Mouse (Mus musculus) MEL (cell line): ENCODE measurements around the gene Retnlb. TPM values are rescaled to one million over a fixed set of nuclear protein-coding genes. Genes with fewer than 3 reads are reported as not detected.
"Not testable (repeated sequence)": the region's sequence is repeated elsewhere in the genome, so short reads cannot be mapped to it uniquely, and the experiment has no call there.

Experiments
- DNase-seq: peaks from one replicate; pipeline ENCODE4 v3.0.0; 2011; ENCODE audit warnings: low read depth, low spot score
- H3K27ac ChIP-seq: 2 replicates; pipeline ENCODE4 v1.5.1; 2012; ENCODE audit warnings: low read depth, mild to moderate bottlenecking, control low read depth, low read length, moderate library complexity; ENCODE audit not compliant: control insufficient read depth
- H3K27me3 ChIP-seq, 2 experiments: fragments of 150-350 bp in 1 of 2; sonication (generic) in 1 of 2; 2 replicates each; pipeline ENCODE4 v1.6.1; 2012; ENCODE audit warnings: low read length in 2 of 2, mild to moderate bottlenecking in 2 of 2, improper control_type of control experiment in 1 of 2, moderate library complexity in 1 of 2; ENCODE audit not compliant: insufficient read depth in 2 of 2, control insufficient read depth in 1 of 2
- H3K36me3 ChIP-seq, 2 experiments: 2 replicates each; pipeline ENCODE4 v1.6.1; 2012 to 2014; ENCODE audit warnings: low read length in 2 of 2, improper control_type of control experiment in 1 of 2, inconsistent platforms in 1 of 2, mild to moderate bottlenecking in 1 of 2; ENCODE audit not compliant: insufficient read depth in 2 of 2, control insufficient read depth in 1 of 2
- H3K4me1 ChIP-seq, 2 experiments: fragments of 150-350 bp in 1 of 2; sonication (generic) in 1 of 2; 2 replicates each; pipeline ENCODE4 v1.6.1; 2012; ENCODE audit warnings: low read length in 2 of 2, improper control_type of control experiment in 1 of 2, mild to moderate bottlenecking in 1 of 2; ENCODE audit not compliant: insufficient read depth in 2 of 2, control insufficient read depth in 1 of 2
- H3K4me3 ChIP-seq, 2 experiments: fragments of 150-350 bp in 1 of 2; sonication (generic) in 1 of 2; 2 replicates each; pipeline ENCODE4 v1.5.1; 2012; ENCODE audit warnings: low read depth in 2 of 2, low read length in 2 of 2, mild to moderate bottlenecking in 2 of 2, moderate library complexity in 2 of 2, control low read depth in 1 of 2, improper control_type of control experiment in 1 of 2; ENCODE audit not compliant: control insufficient read depth in 1 of 2, insufficient read depth in 1 of 2
- H3K79me2 ChIP-seq: 2 replicates; pipeline ENCODE4 v1.6.1; 2012; ENCODE audit warnings: mild to moderate bottlenecking, low read length, moderate library complexity; ENCODE audit not compliant: control insufficient read depth, poor library complexity, insufficient read depth
- H3K9ac ChIP-seq: 2 replicates; pipeline ENCODE4 v1.6.1; 2012; ENCODE audit warnings: low read depth, mild to moderate bottlenecking, control low read depth, low read length, moderate library complexity; ENCODE audit not compliant: control insufficient read depth, poor library complexity, severe bottlenecking
- H3K9me3 ChIP-seq: fragments of 150-350 bp; sonication (generic); replicated peaks from 2 replicates; pipeline ENCODE4 v1.6.1; 2012; ENCODE audit warnings: mild to moderate bottlenecking, low read length, improper control_type of control experiment, moderate library complexity; ENCODE audit not compliant: insufficient read depth
- BHLHE40 ChIP-seq: IDR thresholded peaks from 2 replicates; pipeline ENCODE4 v1.6.1; 2012; ENCODE audit warnings: low read depth, mild to moderate bottlenecking, inconsistent platforms, low read length, improper control_type of control experiment, borderline replicate concordance
- CHD2 ChIP-seq: IDR thresholded peaks from 2 replicates; pipeline ENCODE4 v1.6.1; 2011; ENCODE audit warnings: low read length, improper control_type of control experiment
- CTCF ChIP-seq, 3 experiments: IDR thresholded peaks in 2 of 3; conservative IDR thresholded peaks in 1 of 3; 2 replicates each; pipeline ENCODE4 v1.5.1; 2011 to 2012; ENCODE audit warnings: low read length in 3 of 3, low read depth in 2 of 3, mild to moderate bottlenecking in 2 of 3, improper control_type of control experiment in 1 of 3, inconsistent platforms in 1 of 3, mixed read lengths in 1 of 3, moderate library complexity in 1 of 3; ENCODE audit not compliant: control insufficient read depth in 1 of 3, insufficient read depth in 1 of 3, poor library complexity in 1 of 3, severe bottlenecking in 1 of 3
- E2F4 ChIP-seq: IDR thresholded peaks from 2 replicates; pipeline ENCODE4 v1.6.1; 2011; ENCODE audit warnings: low read depth, low read length, improper control_type of control experiment, borderline replicate concordance
- EP300 ChIP-seq, 2 experiments: IDR thresholded peaks; 2 replicates each; pipeline ENCODE4 v1.6.1; 2011; ENCODE audit warnings: improper control_type of control experiment in 2 of 2, low read length in 2 of 2, low read depth in 1 of 2, mild to moderate bottlenecking in 1 of 2
- GABPA ChIP-seq: IDR thresholded peaks from 2 replicates; pipeline ENCODE4 v1.6.1; 2012; ENCODE audit warnings: low read depth, mild to moderate bottlenecking, inconsistent platforms, low read length, improper control_type of control experiment, moderate library complexity
- GATA1 ChIP-seq: IDR thresholded peaks from 2 replicates; pipeline ENCODE4 v1.6.1; 2011; ENCODE audit warnings: low read depth, low read length, improper control_type of control experiment
- JUND ChIP-seq: IDR thresholded peaks from 2 replicates; pipeline ENCODE4 v1.6.1; 2011; ENCODE audit warnings: low read depth, mild to moderate bottlenecking, improper control_type of control experiment, low read length
- KAT2A ChIP-seq: conservative IDR thresholded peaks from 2 replicates; pipeline ENCODE4 v1.6.1; 2012; ENCODE audit warnings: low read depth, low read length, improper control_type of control experiment, inconsistent platforms
- MAFK ChIP-seq: IDR thresholded peaks from 2 replicates; pipeline ENCODE4 v1.6.1; 2011; ENCODE audit warnings: low read depth, mild to moderate bottlenecking, low read length, improper control_type of control experiment, borderline replicate concordance
- MAZ ChIP-seq: IDR thresholded peaks from 2 replicates; pipeline ENCODE4 v1.6.1; 2012; ENCODE audit warnings: low read depth, mild to moderate bottlenecking, inconsistent platforms, low read length, improper control_type of control experiment
- MXI1 ChIP-seq: IDR thresholded peaks from 2 replicates; pipeline ENCODE4 v1.6.1; 2011; ENCODE audit warnings: mild to moderate bottlenecking, low read depth, low read length, improper control_type of control experiment
- MYB ChIP-seq: IDR thresholded peaks from 2 replicates; pipeline ENCODE4 v1.6.1; 2011; ENCODE audit warnings: mild to moderate bottlenecking, low read depth, low read length, improper control_type of control experiment
- MYC ChIP-seq: IDR thresholded peaks from 2 replicates; pipeline ENCODE4 v1.6.1; 2011; ENCODE audit warnings: low read depth, mild to moderate bottlenecking, low read length, improper control_type of control experiment, moderate library complexity
- NELFE ChIP-seq: IDR thresholded peaks from 2 replicates; pipeline ENCODE4 v1.6.1; 2011; ENCODE audit warnings: low read depth, low read length, improper control_type of control experiment
- NRF1 ChIP-seq: IDR thresholded peaks from 2 replicates; pipeline ENCODE4 v1.6.1; 2014; ENCODE audit warnings: low read depth, mild to moderate bottlenecking, inconsistent platforms, low read length, improper control_type of control experiment, moderate library complexity; ENCODE audit not compliant: poor library complexity, insufficient read depth, severe bottlenecking
- POLR2A ChIP-seq, 2 experiments: IDR thresholded peaks; 2 replicates each; pipeline ENCODE4 v1.6.1; 2011 to 2012; ENCODE audit warnings: low read length in 2 of 2, mild to moderate bottlenecking in 2 of 2, control low read depth in 1 of 2, improper control_type of control experiment in 1 of 2, low read depth in 1 of 2, moderate library complexity in 1 of 2; ENCODE audit not compliant: control insufficient read depth in 1 of 2, insufficient read depth in 1 of 2, poor library complexity in 1 of 2
- POLR2AphosphoS2 ChIP-seq: IDR thresholded peaks from 2 replicates; pipeline ENCODE4 v1.6.1; 2011; ENCODE audit warnings: low read length, improper control_type of control experiment
- POLR2AphosphoS5 ChIP-seq: IDR thresholded peaks from 2 replicates; pipeline ENCODE4 v1.6.1; 2012; ENCODE audit warnings: low read depth, borderline replicate concordance, mild to moderate bottlenecking, inconsistent platforms, low read length, moderate library complexity, mixed read lengths
- RCOR1 ChIP-seq: IDR thresholded peaks from 2 replicates; pipeline ENCODE4 v1.6.1; 2012; ENCODE audit warnings: low read depth, mild to moderate bottlenecking, inconsistent platforms, low read length, improper control_type of control experiment
- SIN3A ChIP-seq: IDR thresholded peaks from 2 replicates; pipeline ENCODE4 v1.6.1; 2012; ENCODE audit warnings: low read length, improper control_type of control experiment, inconsistent platforms
- SMC3 ChIP-seq: IDR thresholded peaks from 2 replicates; pipeline ENCODE4 v1.6.1; 2011; ENCODE audit warnings: low read depth, low read length, improper control_type of control experiment
- TBP ChIP-seq: IDR thresholded peaks from 2 replicates; pipeline ENCODE4 v1.8.0; 2011; ENCODE audit warnings: low read depth, low read length, improper control_type of control experiment
- USF1 ChIP-seq: IDR thresholded peaks from 2 replicates; pipeline ENCODE4 v1.6.1; 2014; ENCODE audit warnings: low read depth, mild to moderate bottlenecking, inconsistent platforms, low read length, improper control_type of control experiment, moderate library complexity
- USF2 ChIP-seq, 2 experiments: IDR thresholded peaks; 2 replicates each; pipeline ENCODE4 v1.6.1; 2011 to 2012; ENCODE audit warnings: improper control_type of control experiment in 2 of 2, low read length in 2 of 2, borderline replicate concordance in 1 of 2, inconsistent platforms in 1 of 2, low read depth in 1 of 2, mild to moderate bottlenecking in 1 of 2; ENCODE audit not compliant: insufficient read depth in 1 of 2
- ZC3H11A ChIP-seq: IDR thresholded peaks from 2 replicates; pipeline ENCODE4 v1.6.1; 2012; ENCODE audit warnings: low read depth, mild to moderate bottlenecking, inconsistent platforms, low read length, improper control_type of control experiment
- ZNF384 ChIP-seq: IDR thresholded peaks from 2 replicates; pipeline ENCODE4 v1.6.1; 2012; ENCODE audit warnings: low read depth, mild to moderate bottlenecking, inconsistent platforms, low read length, improper control_type of control experiment
- polyA plus RNA-seq, 2 experiments: library from polyadenylated mRNA; stranded (reverse) in 1 of 2; unstranded in 1 of 2; fragments of >175 nt in 1 of 2; fragments of >200 nt in 1 of 2; gene quantifications; 2 replicates each; pipeline versions ENCODE4 v1.2.1 to v1.2.4; 2012; ENCODE audit warnings: low replicate concordance in 2 of 2, low read depth in 1 of 2; ENCODE audit not compliant: insufficient read length in 2 of 2, insufficient read depth in 1 of 2, missing spikeins in 1 of 2
- total RNA-seq: library from RNA; depleted of rRNA; stranded (reverse); fragments of 300-350 nt; gene quantifications from 2 replicates; pipeline ENCODE4 v1.2.3, GENCODE M21; 2012

The Retnlb gene
- total and polyA plus RNA-seq, 3 experiments: not detected

- no peaks in the 10 kb centered on the region for H3K79me2 ChIP-seq
- TF ChIP-seq USF2 (IDR thresholded peaks at IDR 0.05; ENCODE audit: borderline replicate concordance in 1 of 2, insufficient read depth in 1 of 2, low read depth in 1 of 2, low read length in 2 of 2) (no peak), CHD2 (no peak), BHLHE40 (no peak), NRF1 (no peak), TBP (no peak), POLR2AphosphoS2 (no peak), KAT2A (no peak), NELFE (no peak), RCOR1 (no peak), GABPA (no peak), ZC3H11A (no peak)
- no peaks in the 10 kb centered on the region for H3K4me1 ChIP-seq
- no peaks in the 10 kb centered on the region for H3K27me3 ChIP-seq
- H3K9me3 ChIP-seq: no peaks in the 10 kb centered on the region
- H3K9ac ChIP-seq: no peak overlapping the region
- peaks cover 0 to 2% of the 10 kb centered on the region in 2 experiments; a peak in 1 of 4 replicates for H3K36me3 ChIP-seq
- no peak for DNase-seq
- H3K27ac ChIP-seq: no peak overlapping the region
- no peak overlapping the region for H3K4me3 ChIP-seq
Measured at GRCm38 (mm10) chr16:48832055-48832454, 15.4 kb downstream of the Retnlb start.

- not testable (repeated sequence) for H3K27ac ChIP-seq, H3K4me1 ChIP-seq, H3K9ac ChIP-seq, H3K27me3 ChIP-seq, H3K4me3 ChIP-seq, H3K9me3 ChIP-seq, H3K79me2 ChIP-seq, H3K36me3 ChIP-seq
- 0 out of 2 replicates have a peak, but pooled peaks have one; percentile 27 for TF ChIP-seq RCOR1
- TF ChIP-seq GATA1: 0 out of 2 replicates have a peak, but pooled peaks have one; percentile 29
- peak; percentile 10 to 17; a peak in 1 of 4 replicates for TF ChIP-seq EP300 (IDR thresholded peaks at IDR 0.05; ENCODE audit: low read depth in 1 of 2, low read length in 2 of 2)
- DNase-seq: peak; percentile 39
Measured at GRCm38 (mm10) chr16:48833626-48834025, 17.0 kb downstream of the Retnlb start.

- Histone ChIP-seq H3K4me3 (no peak within 1 kb of the TSS), H3K79me2 (no peaks in the 10 kb centered on the region), H3K9ac (no peak within 1 kb of the TSS), H3K9me3 (no peaks in the 10 kb centered on the region), H3K36me3 (no peaks in the 10 kb centered on the region), H3K27me3 (no peaks in the 10 kb centered on the region), H3K4me1 (no peaks in the 10 kb centered on the region), H3K27ac (no peak within 1 kb of the TSS)
- no peak for DNase-seq
- no peak for TF ChIP-seq POLR2AphosphoS5
- TF ChIP-seq JUND: no peak
- no peak for TF ChIP-seq MAZ
- TF ChIP-seq NELFE: no peak
- TF ChIP-seq POLR2A (IDR thresholded peaks at IDR 0.05; ENCODE audit: control insufficient read depth in 1 of 2, insufficient read depth in 1 of 2, low read depth in 1 of 2, low read length in 2 of 2, poor library complexity in 1 of 2): no peak
- no peak for TF ChIP-seq MAFK
- no peak for TF ChIP-seq NRF1
- TF ChIP-seq MYC: no peak
- TF ChIP-seq MYB: no peak
- TF ChIP-seq MXI1: no peak
- no peak for TF ChIP-seq GABPA
- no peak for TF ChIP-seq ZNF384
- no peak for TF ChIP-seq EP300 (IDR thresholded peaks at IDR 0.05; ENCODE audit: low read depth in 1 of 2, low read length in 2 of 2)
- TF ChIP-seq E2F4: no peak
- TF ChIP-seq SMC3: no peak
- no peak for TF ChIP-seq CTCF (IDR thresholded peaks at IDR 0.05 in 2 of 3, conservative IDR thresholded peaks at IDR 0.05 in 1 of 3; ENCODE audit: control insufficient read depth in 1 of 3, insufficient read depth in 1 of 3, low read depth in 2 of 3, low read length in 3 of 3, poor library complexity in 1 of 3, severe bottlenecking in 1 of 3)
- no peak for TF ChIP-seq SIN3A
- no peak for TF ChIP-seq USF1
Measured at GRCm38 (mm10) chr16:48842266-48842665, 25.6 kb downstream of the Retnlb start, which contains the start of gene Retnla. Gene Retnla, plus strand, starts transcription at chr16:48842551.
